Mouse (Mus musculus) liver, embryonic 14.5 days (tissue): ENCODE data around the gene Eif5. TPM values are rescaled to one million over a fixed set of nuclear protein-coding genes. Genes with fewer than 3 reads are reported as not detected.
"Not testable (repeated sequence)": the region's sequence is repeated elsewhere in the genome, so short reads cannot be mapped to it uniquely, and the experiment has no call there.

Experiments used
- ATAC-seq: fragments of 200-750 bp; cut with Nextera tagmentation; 2 replicates; pipeline ENCODE4 v1.8.0; 2017; ENCODE audit warnings: moderate number of reproducible peaks, mild to moderate bottlenecking, moderate library complexity; ENCODE audit not compliant: insufficient read depth
- DNase-seq, 3 experiments: peaks; one replicate each; pipeline ENCODE4 v3.0.0-alpha.2; 2012 to 2013; ENCODE audit warnings: low read depth in 3 of 3, low spot score in 3 of 3
- H3K27ac ChIP-seq: fragments of 300-500 bp; sonication (generic); 2 replicates; pipeline ENCODE4 v1.5.1; 2014; ENCODE audit warnings: moderate library complexity, mild to moderate bottlenecking, control low read depth, inconsistent platforms
- H3K27me3 ChIP-seq: fragments of 300-500 bp; sonication (generic); 2 replicates; pipeline ENCODE4 v1.6.1; 2014; ENCODE audit warnings: mild to moderate bottlenecking, low read length, moderate library complexity; ENCODE audit not compliant: control insufficient read depth, insufficient read depth
- H3K36me3 ChIP-seq: fragments of 300-500 bp; sonication (generic); replicated peaks from 2 replicates; pipeline ENCODE4 v1.6.1; 2014; ENCODE audit warnings: low read depth; ENCODE audit not compliant: control insufficient read depth, insufficient read depth
- H3K4me1 ChIP-seq, 2 experiments: fragments of 200-500 bp in 1 of 2; fragments of 300-500 bp in 1 of 2; sonication (generic) in 1 of 2; replicated peaks; 2 replicates each; pipeline ENCODE4 v1.6.1; 2012 to 2014; ENCODE audit warnings: antibody characterized with exemption in 1 of 2, inconsistent platforms in 1 of 2, low read length in 1 of 2; ENCODE audit not compliant: control insufficient read depth in 2 of 2, insufficient read depth in 2 of 2
- H3K4me2 ChIP-seq: fragments of 300-500 bp; sonication (generic); 2 replicates; pipeline ENCODE4 v1.6.1; 2014; ENCODE audit warnings: low read depth, mild to moderate bottlenecking, control low read depth, moderate library complexity
- H3K4me3 ChIP-seq, 2 experiments: fragments of 200-500 bp in 1 of 2; fragments of 300-500 bp in 1 of 2; sonication (generic) in 1 of 2; 2 replicates each; pipeline ENCODE4 v1.5.1; 2012 to 2014; ENCODE audit warnings: low read depth in 2 of 2, low read length in 2 of 2, mild to moderate bottlenecking in 2 of 2, control low read depth in 1 of 2, inconsistent platforms in 1 of 2, moderate library complexity in 1 of 2; ENCODE audit not compliant: insufficient read depth in 1 of 2
- H3K9ac ChIP-seq: fragments of 300-500 bp; sonication (generic); replicated peaks from 2 replicates; pipeline ENCODE4 v1.6.1; 2014; ENCODE audit warnings: mild to moderate bottlenecking, control low read depth, moderate library complexity
- H3K9me3 ChIP-seq: fragments of 300-500 bp; sonication (generic); 2 replicates; pipeline ENCODE4 v1.6.1; 2016; ENCODE audit warnings: low read length, mixed read lengths; ENCODE audit not compliant: control insufficient read depth
- CTCF ChIP-seq: IDR thresholded peaks from 2 replicates; pipeline ENCODE4 v1.5.1; 2016; ENCODE audit warnings: antibody characterized with exemption, low read depth, control low read depth
- EP300 ChIP-seq: IDR thresholded peaks from 2 replicates; pipeline ENCODE4 v1.6.1; 2016; ENCODE audit warnings: antibody characterized with exemption, low read depth
- WGBS: fragments of 180-500 bp; shearing (Covaris S2); extraction: QIAGEN DNeasy Blood & Tissue Kit; methylation state at CpG from one replicate; pipeline ENCODE4 v1.1.7; 2014; ENCODE audit not compliant: insufficient replicate concordance; 5-methylcytosine and 5-hydroxymethylcytosine counted together
- polyA plus RNA-seq, 2 experiments: library from polyadenylated mRNA; depleted of rRNA in 1 of 2; stranded (reverse) in 1 of 2; unstranded in 1 of 2; fragments of >200 nt; fragmentation: Nextera tagmentation in 1 of 2; extraction: Ambion mirVana in 1 of 2; gene quantifications; 2 replicates each; pipeline versions ENCODE4 v1.2.1 to v1.2.3; 2012 to 2014

Gene Eif5
- polyA plus RNA-seq, 2 experiments: 112 to 411 TPM

- H3K27me3 ChIP-seq: no peaks in the 10 kb centered on the region; the same call in none of the 2 replicates
- H3K36me3 ChIP-seq: no peaks in the 10 kb centered on the region
- peak overlapping the region; percentile 38 for H3K9ac ChIP-seq
- peak overlapping the region; percentile 42 for H3K4me2 ChIP-seq
- no peak for TF ChIP-seq CTCF
- no peak for TF ChIP-seq EP300
- ATAC-seq (peak; percentile 49; the same call in 1 of the 2 replicates), DNase-seq (no peak)
- H3K27ac ChIP-seq: peak overlapping the region; percentile 77
- H3K4me3 ChIP-seq: peak overlapping the region; percentile 45 to 52
- peaks cover 14 to 26% of the 10 kb centered on the region in 2 experiments for H3K4me1 ChIP-seq
- H3K9me3 ChIP-seq: no peaks in the 10 kb centered on the region
- WGBS: 71% methylated on average over 10 of the region's 10 CpGs
Observed at GRCm38 (mm10) chr12:111507962-111508361, 29.9 kb upstream of the Eif5 start.

GRCm38 (mm10) chr12:111508438-111508837 lies 29.4 kb upstream of the Eif5 start:
- not testable (repeated sequence) for H3K9me3 ChIP-seq

GRCm38 (mm10) chr12:111512572-111513063 lies 25.2 kb upstream of the Eif5 start:
- Histone ChIP-seq H3K4me1 (peaks cover 43 to 49% of the 10 kb centered on the region in 2 experiments), H3K4me2 (no peak overlapping the region), H3K36me3 (no peaks in the 10 kb centered on the region), H3K4me3 (no peak overlapping the region), H3K9me3 (peaks cover 3% of the 10 kb centered on the region), H3K27me3 (no peaks in the 10 kb centered on the region), H3K9ac (no peak overlapping the region), H3K27ac (no peak overlapping the region)
- no peak for DNase-seq
- 83% methylated on average over 12 of the region's 12 CpGs for WGBS
- no peak for TF ChIP-seq EP300
- TF ChIP-seq CTCF: no peak
- ATAC-seq: no peak

More at GRCm38 (mm10) chr12:111508438-111508837, 29.4 kb upstream of the Eif5 start:
- peak overlapping the region; percentile 45 to 52 for H3K4me3 ChIP-seq
- H3K4me1 ChIP-seq: peaks cover 14 to 26% of the 10 kb centered on the region in 2 experiments
- 55% methylated on average over 3 of the region's 3 CpGs for WGBS
- ATAC-seq: peak; percentile 83
- peak overlapping the region; percentile 38 for H3K9ac ChIP-seq
- not testable (repeated sequence) for H3K36me3 ChIP-seq, H3K27me3 ChIP-seq, DNase-seq
- H3K4me2 ChIP-seq: peak overlapping the region; percentile 42
- peak overlapping the region; percentile 77; the same call in 1 of the 2 replicates for H3K27ac ChIP-seq

GRCm38 (mm10) chr12:111513673-111514072 lies 24.1 kb upstream of the Eif5 start:
- 69% methylated on average over 5 of the region's 5 CpGs for WGBS
- Histone ChIP-seq H3K9me3 (peaks cover 3% of the 10 kb centered on the region), H3K4me1 (peaks cover 43 to 48% of the 10 kb centered on the region in 2 experiments), H3K9ac (no peak overlapping the region), H3K27me3 (no peaks in the 10 kb centered on the region), H3K4me2 (no peak overlapping the region), H3K4me3 (no peak overlapping the region), H3K36me3 (no peaks in the 10 kb centered on the region), H3K27ac (no peak overlapping the region)
- TF ChIP-seq EP300 (no peak), CTCF (no peak)
- ATAC-seq: no peak
- DNase-seq: no peak

GRCm38 (mm10) chr12:111514231-111514792 lies 23.5 kb upstream of the Eif5 start:
- Histone ChIP-seq H3K27me3 (no peaks in the 10 kb centered on the region), H3K4me2 (peak overlapping the region; percentile 67), H3K4me3 (peak overlapping the region; percentile 31 to 37), H3K27ac (peak overlapping the region; percentile 24), H3K36me3 (no peaks in the 10 kb centered on the region), H3K9ac (peak overlapping the region; percentile 62), H3K9me3 (peaks cover 3% of the 10 kb centered on the region), H3K4me1 (peaks cover 44 to 50% of the 10 kb centered on the region in 2 experiments)
- 64% methylated on average over 7 of the region's 7 CpGs for WGBS
- TF ChIP-seq CTCF (no peak), EP300 (no peak)
- DNase-seq: no peak
- no peak for ATAC-seq
